Mouse (Mus musculus) C2C12 (cell line): ENCODE results near the gene Tmem213.

ENCODE experiments used
- CEBPB ChIP-seq: IDR thresholded peaks from one replicate; pipeline ENCODE4 v1.6.1; 2011; ENCODE audit warnings: low read depth, mild to moderate bottlenecking, control low read depth, moderate library complexity
- CTCF ChIP-seq: IDR thresholded peaks from one replicate; pipeline ENCODE4 v1.5.1; 2011; ENCODE audit not compliant: control insufficient read depth, insufficient read depth, insufficient read length
- FOSL1 ChIP-seq: IDR thresholded peaks from one replicate; pipeline ENCODE4 v1.8.0; 2011; ENCODE audit warnings: mild to moderate bottlenecking, low read length; ENCODE audit not compliant: poor library complexity, insufficient read depth, severe bottlenecking
- MAX ChIP-seq: IDR thresholded peaks from one replicate; pipeline ENCODE4 v1.6.1; 2011; ENCODE audit warnings: mild to moderate bottlenecking, control low read depth
- MYOD1 ChIP-seq: IDR thresholded peaks from one replicate; pipeline ENCODE4 v1.6.1; 2011; ENCODE audit warnings: low read depth; ENCODE audit not compliant: control insufficient read depth, insufficient read length
- MYOG ChIP-seq: IDR thresholded peaks from one replicate; pipeline ENCODE4 v1.6.1; 2011; ENCODE audit not compliant: control insufficient read depth, insufficient read length; ENCODE audit errors: extremely low read depth
- USF1 ChIP-seq: IDR thresholded peaks from one replicate; pipeline ENCODE4 v1.6.1; 2011; ENCODE audit warnings: low read depth, mild to moderate bottlenecking, control low read depth, moderate library complexity

- TF ChIP-seq CTCF (no peak), MAX (no peak), USF1 (no peak), MYOG (no peak), MYOD1 (no peak), CEBPB (no peak), FOSL1 (no peak)
Measured at GRCm38 (mm10) chr6:38145463-38146065, 36.5 kb downstream of the Tmem213 start.
